Mouse (Mus musculus) heart, embryonic 13.5 days (tissue): ENCODE results near the gene Fyb2. TPM values are rescaled to one million over a fixed set of nuclear protein-coding genes. Genes with fewer than 3 reads are reported as not detected.
"Not testable (repeated sequence)": the region's sequence is repeated elsewhere in the genome, so short reads cannot be mapped to it uniquely, and the experiment has no call there.

Experiments
- ATAC-seq: fragments of 200-750 bp; cut with Nextera tagmentation; 2 replicates; pipeline ENCODE4 v1.8.0; 2017; ENCODE audit warnings: moderate TSS enrichment; ENCODE audit not compliant: insufficient number of reproducible peaks, low FRiP score, low TSS enrichment; ENCODE audit errors: extremely low read depth
- H3K27ac ChIP-seq: fragments of 300-500 bp; sonication (generic); replicated peaks from 2 replicates; pipeline ENCODE4 v1.5.1; 2015; ENCODE audit warnings: moderate library complexity, mild to moderate bottlenecking, inconsistent platforms
- H3K27me3 ChIP-seq: fragments of 300-500 bp; sonication (generic); replicated peaks from 2 replicates; pipeline ENCODE4 v1.6.1; 2015; ENCODE audit warnings: mild to moderate bottlenecking, inconsistent platforms
- H3K36me3 ChIP-seq: fragments of 300-500 bp; sonication (generic); 2 replicates; pipeline ENCODE4 v1.6.1; 2015; ENCODE audit warnings: mild to moderate bottlenecking, inconsistent platforms
- H3K4me1 ChIP-seq: fragments of 300-500 bp; sonication (generic); 2 replicates; pipeline ENCODE4 v1.6.1; 2015; ENCODE audit warnings: inconsistent platforms
- H3K4me2 ChIP-seq: fragments of 300-500 bp; sonication (generic); 2 replicates; pipeline ENCODE4 v1.6.1; 2015; ENCODE audit warnings: inconsistent platforms, mild to moderate bottlenecking, moderate library complexity
- H3K4me3 ChIP-seq: fragments of 300-500 bp; sonication (generic); 2 replicates; pipeline ENCODE4 v1.5.1; 2015; ENCODE audit warnings: moderate library complexity, mild to moderate bottlenecking, inconsistent platforms
- H3K9ac ChIP-seq: fragments of 300-500 bp; sonication (generic); 2 replicates; pipeline ENCODE4 v1.6.1; 2015; ENCODE audit warnings: inconsistent platforms, mild to moderate bottlenecking, moderate library complexity
- H3K9me3 ChIP-seq: fragments of 300-500 bp; sonication (generic); 2 replicates; pipeline ENCODE4 v1.6.1; 2016; ENCODE audit warnings: inconsistent platforms
- WGBS: fragments of 180-500 bp; shearing (Covaris S2); methylation state at CpG from one replicate; pipeline ENCODE4 v1.1.7; 2015; ENCODE audit warnings: mixed read lengths; 5-methylcytosine and 5-hydroxymethylcytosine counted together
- polyA plus RNA-seq: library from polyadenylated mRNA; unstranded; fragments of >200 nt; fragmentation: Nextera tagmentation; extraction: Ambion mirVana; gene quantifications from 2 replicates; pipeline ENCODE4 v1.2.1, GENCODE M21; 2015

Gene Fyb2
- polyA plus RNA-seq, 1 experiment from 2014 or later = 0.09 TPM

DNA sequence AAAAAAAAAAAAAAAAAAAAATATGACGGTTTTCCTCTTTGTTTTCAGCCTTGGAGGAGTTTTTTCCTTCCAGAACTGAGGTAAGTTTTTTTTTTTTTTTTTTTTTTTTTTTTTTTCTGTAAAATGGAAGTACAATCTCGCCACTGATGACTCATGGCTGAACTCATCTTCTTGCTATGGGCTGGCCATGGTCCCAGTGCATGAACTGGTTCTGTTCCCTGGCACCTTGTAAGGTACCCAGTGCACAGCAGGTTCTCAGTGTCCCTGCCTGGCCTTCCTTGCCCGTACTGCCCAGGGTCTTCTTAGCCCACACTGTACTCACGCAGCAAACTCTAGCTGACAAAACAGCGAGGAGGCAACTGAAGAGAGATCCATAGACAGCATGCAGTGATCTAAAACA is 74.8 kb downstream of the Fyb2 start:
- no peaks in the 10 kb centered on the region for H3K4me1 ChIP-seq
- no peaks in the 10 kb centered on the region for H3K27me3 ChIP-seq
- no peak for ATAC-seq
- H3K27ac ChIP-seq = no peak overlapping the region
- WGBS = 66% methylated on average over 5 of the region's 5 CpGs
- no peak overlapping the region for H3K9ac ChIP-seq
- H3K36me3 ChIP-seq = no peaks in the 10 kb centered on the region
- H3K4me2 ChIP-seq = no peak overlapping the region
- no peaks in the 10 kb centered on the region for H3K9me3 ChIP-seq
- H3K4me3 ChIP-seq = no peak overlapping the region

DNA sequence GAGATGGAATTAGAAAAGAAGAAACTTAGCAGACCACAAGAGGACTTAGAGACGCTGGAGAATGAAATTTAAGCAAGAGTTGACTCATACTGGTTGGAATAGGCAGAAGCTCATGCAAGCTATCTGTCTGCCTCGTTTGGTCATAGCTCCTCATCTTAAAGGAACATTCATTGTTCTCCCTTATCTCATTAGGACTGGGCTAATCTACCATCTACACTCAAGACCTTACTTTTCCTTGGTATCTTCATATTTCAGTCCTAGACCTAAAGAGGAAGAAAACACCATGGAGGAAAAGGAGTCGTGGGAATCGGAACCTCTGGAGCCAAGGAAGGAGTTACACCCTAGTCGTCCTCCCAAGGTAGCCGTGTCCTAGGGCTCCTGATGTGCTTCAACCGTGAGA is 75.5 kb downstream of the Fyb2 start:
- 78% methylated on average over 7 of the region's 7 CpGs for WGBS
- Histone ChIP-seq H3K9me3 (no peaks in the 10 kb centered on the region), H3K4me1 (no peaks in the 10 kb centered on the region), H3K27ac (no peak overlapping the region), H3K27me3 (no peaks in the 10 kb centered on the region), H3K36me3 (no peaks in the 10 kb centered on the region), H3K4me2 (no peak overlapping the region), H3K4me3 (no peak overlapping the region), H3K9ac (no peak overlapping the region)
- no peak for ATAC-seq

DNA sequence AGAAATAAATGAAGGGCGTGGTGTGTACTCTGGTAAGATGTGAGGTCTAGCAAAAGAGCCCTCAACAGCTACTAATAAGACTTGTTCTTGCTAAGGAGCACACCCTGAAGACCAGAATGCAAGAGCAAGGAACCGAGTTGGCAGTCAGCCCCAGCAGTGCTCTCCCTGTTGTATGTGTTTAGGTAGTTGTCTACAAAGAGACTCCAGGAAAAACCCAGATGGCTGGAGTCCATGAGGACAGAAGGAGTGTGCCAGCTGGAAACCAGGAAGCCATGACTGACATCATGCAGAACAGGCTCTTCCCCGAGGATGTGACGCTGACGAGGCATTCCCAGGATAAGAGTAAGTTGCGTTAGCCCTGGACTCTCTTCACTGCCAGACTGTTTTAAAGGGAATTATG is 76.8 kb downstream of the Fyb2 start:
- 75% methylated on average over 6 of the region's 6 CpGs for WGBS
- H3K4me1 ChIP-seq = no peaks in the 10 kb centered on the region
- H3K9ac ChIP-seq = no peak overlapping the region
- H3K36me3 ChIP-seq = no peaks in the 10 kb centered on the region
- ATAC-seq = no peak
- no peak overlapping the region for H3K4me3 ChIP-seq
- no peak overlapping the region for H3K27ac ChIP-seq
- no peaks in the 10 kb centered on the region for H3K27me3 ChIP-seq
- no peaks in the 10 kb centered on the region for H3K9me3 ChIP-seq
- no peak overlapping the region for H3K4me2 ChIP-seq

DNA sequence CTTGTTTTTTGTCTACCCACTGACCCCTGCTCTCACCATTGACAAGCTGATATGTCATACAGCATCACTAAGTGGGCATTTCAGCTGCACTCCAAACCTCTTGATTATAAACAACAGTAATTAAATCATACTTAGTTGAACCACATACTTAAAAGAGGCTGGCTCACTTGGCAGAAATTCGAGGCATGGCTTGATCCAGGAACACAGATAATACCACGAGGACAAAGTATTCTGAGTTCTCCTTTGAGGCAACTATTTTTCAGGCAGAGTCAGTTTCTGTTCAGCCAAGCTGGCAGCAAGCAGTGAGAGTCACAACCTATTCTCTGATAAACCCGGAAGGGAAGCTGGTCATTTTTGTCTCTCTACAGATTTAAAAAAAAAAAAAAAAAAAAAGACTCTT is 77.4 kb downstream of the Fyb2 start:
- Histone ChIP-seq H3K9ac (no peak overlapping the region), H3K36me3 (no peaks in the 10 kb centered on the region), H3K27me3 (no peaks in the 10 kb centered on the region), H3K4me2 (no peak overlapping the region), H3K9me3 (no peaks in the 10 kb centered on the region), H3K4me3 (no peak overlapping the region), H3K27ac (no peak overlapping the region), H3K4me1 (no peaks in the 10 kb centered on the region)
- WGBS = 69% methylated on average over 3 of the region's 3 CpGs
- ATAC-seq = no peak

- H3K27ac ChIP-seq = no peak overlapping the region
- no peaks in the 10 kb centered on the region for H3K27me3 ChIP-seq
- H3K9ac ChIP-seq = no peak overlapping the region
- 80% methylated on average over 3 of the region's 3 CpGs for WGBS
- H3K4me2 ChIP-seq = no peak overlapping the region
- no peak for ATAC-seq
- no peaks in the 10 kb centered on the region for H3K9me3 ChIP-seq
- no peak overlapping the region for H3K4me3 ChIP-seq
- no peaks in the 10 kb centered on the region for H3K4me1 ChIP-seq
- no peaks in the 10 kb centered on the region for H3K36me3 ChIP-seq
These were observed 79.0 kb downstream of the Fyb2 start for GRCm38 (mm10) chr4:104992271-104992670.

DNA sequence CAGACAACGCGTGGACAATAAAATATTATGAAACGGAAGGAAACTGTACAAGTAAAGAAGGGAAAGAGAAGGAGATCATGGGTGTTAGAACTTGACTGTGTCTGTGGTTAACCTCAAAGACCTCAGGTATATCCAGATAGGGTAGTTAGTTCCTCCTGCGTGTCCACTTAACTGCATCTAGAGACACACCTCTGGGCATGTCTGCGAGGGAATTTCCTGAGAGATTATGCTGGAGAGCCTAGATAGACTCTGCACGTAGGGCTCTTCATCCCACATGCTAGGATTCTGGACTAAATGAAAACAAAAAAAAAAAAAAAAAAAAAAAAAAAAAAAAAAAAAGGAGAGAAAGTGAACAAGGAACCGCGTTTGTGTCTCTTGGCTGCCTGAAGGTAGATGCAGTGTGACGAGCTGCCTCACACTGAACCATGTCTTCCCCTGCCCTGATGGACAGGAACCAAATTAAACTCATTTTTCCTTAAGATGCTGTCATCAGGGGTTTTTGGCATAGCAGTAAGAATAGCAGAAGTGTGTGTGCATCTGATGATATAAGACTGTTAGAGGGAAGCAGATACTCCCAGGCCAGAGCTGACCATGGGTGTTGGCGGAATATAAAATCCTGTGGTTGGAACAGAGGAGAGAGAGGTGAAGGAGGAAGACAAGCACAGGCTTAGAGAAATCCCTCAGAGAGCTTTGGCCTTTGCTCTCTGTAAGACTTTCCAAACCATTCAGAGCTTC is 80.1 kb downstream of the Fyb2 start:
- no peak for ATAC-seq
- Histone ChIP-seq H3K4me1 (no peaks in the 10 kb centered on the region), H3K9me3 (no peaks in the 10 kb centered on the region), H3K27ac (no peak overlapping the region), H3K27me3 (no peaks in the 10 kb centered on the region), H3K4me2 (no peak overlapping the region), H3K9ac (no peak overlapping the region), H3K4me3 (no peak overlapping the region), H3K36me3 (no peaks in the 10 kb centered on the region)
- WGBS = 78% methylated on average over 10 of the region's 10 CpGs

DNA sequence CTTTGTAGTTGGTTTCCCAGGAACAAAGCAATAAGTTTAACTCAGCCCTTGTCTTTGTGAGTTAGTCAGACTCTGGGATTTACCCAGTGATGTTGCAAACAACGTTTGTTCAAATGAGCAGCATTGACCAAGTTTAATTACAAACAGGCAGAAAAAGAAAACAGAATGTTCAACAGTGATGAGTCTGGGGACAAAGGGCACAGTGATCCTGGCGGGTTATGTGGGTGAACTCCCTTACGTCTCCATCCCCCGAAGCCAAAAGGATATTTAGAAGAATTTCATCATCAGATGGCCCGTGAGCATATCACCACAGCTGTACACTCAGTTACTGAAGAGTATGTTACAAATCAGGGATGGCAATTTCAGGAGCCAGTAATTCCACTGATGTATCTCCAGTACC is 86.4 kb downstream of the Fyb2 start:
- no peaks in the 10 kb centered on the region for H3K9me3 ChIP-seq
- no peak overlapping the region for H3K4me3 ChIP-seq
- no peak overlapping the region for H3K27ac ChIP-seq
- H3K9ac ChIP-seq = no peak overlapping the region
- H3K4me2 ChIP-seq = no peak overlapping the region
- H3K4me1 ChIP-seq = no peaks in the 10 kb centered on the region
- 75% methylated on average over 5 of the region's 5 CpGs for WGBS
- H3K27me3 ChIP-seq = no peaks in the 10 kb centered on the region
- ATAC-seq = no peak
- H3K36me3 ChIP-seq = no peaks in the 10 kb centered on the region

DNA sequence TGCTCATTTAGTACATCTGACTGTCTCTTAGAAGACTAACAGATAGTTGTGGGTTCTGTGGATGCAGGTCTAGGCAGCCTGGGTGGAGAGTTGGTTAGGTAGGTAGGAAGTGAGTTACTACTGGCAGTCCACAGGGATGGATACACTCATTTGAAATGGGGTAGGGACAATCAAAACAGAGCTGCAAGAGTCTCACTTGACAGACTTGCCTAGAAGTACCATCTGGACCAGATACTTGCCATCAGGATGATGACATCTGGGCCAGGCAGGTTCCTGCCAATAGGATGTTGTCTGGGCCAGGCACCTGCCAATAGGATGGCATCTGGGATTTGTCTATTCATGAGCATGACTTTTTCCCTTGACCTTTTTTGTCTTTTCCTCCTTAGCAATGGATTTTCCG is 88.5 kb downstream of the Fyb2 start:
- WGBS = 57% methylated on average over 1 of the region's 1 CpGs

DNA sequence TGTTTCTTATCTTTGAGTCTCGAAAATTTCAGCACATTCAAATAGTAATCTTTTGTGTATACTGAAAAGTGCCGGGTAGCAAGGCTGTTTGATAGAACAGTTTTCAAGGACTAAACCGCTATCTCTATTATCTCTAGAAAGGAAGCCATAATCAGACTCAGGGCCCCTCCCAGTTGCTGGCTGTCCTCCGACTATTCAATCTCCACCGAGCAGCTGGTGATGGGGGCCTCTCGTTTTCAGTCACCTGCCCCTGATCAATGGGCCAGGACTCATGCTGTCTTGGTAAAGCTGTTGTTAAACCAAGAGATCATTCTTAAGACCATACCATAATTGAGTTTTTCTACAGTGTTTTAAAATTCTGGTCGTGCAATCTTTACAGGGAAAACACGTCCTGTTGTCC is 90.9 kb downstream of the Fyb2 start:
- WGBS = 45% methylated on average over 8 of the region's 8 CpGs

More for the DNA sequence above, 88.5 kb downstream of the Fyb2 start:
- no peak overlapping the region for H3K4me3 ChIP-seq
- H3K27me3 ChIP-seq = no peaks in the 10 kb centered on the region
- no peak overlapping the region for H3K27ac ChIP-seq
- no peak for ATAC-seq
- H3K4me2 ChIP-seq = no peak overlapping the region
- no peaks in the 10 kb centered on the region for H3K9me3 ChIP-seq
- H3K9ac ChIP-seq = no peak overlapping the region
- no peaks in the 10 kb centered on the region for H3K4me1 ChIP-seq
- H3K36me3 ChIP-seq = no peaks in the 10 kb centered on the region

GRCm38 (mm10) chr4:105004649-105005048 is 91.4 kb downstream of the Fyb2 start:
- not testable (repeated sequence) for H3K4me2 ChIP-seq, H3K27ac ChIP-seq, H3K9ac ChIP-seq, H3K4me3 ChIP-seq, H3K27me3 ChIP-seq, H3K36me3 ChIP-seq, H3K9me3 ChIP-seq, H3K4me1 ChIP-seq, ATAC-seq
- WGBS = 80% methylated on average over 12 of the region's 12 CpGs

More for the DNA sequence above, 90.9 kb downstream of the Fyb2 start:
- Histone ChIP-seq H3K4me2 (no peak overlapping the region), H3K27ac (no peak overlapping the region), H3K9ac (no peak overlapping the region), H3K36me3 (no peaks in the 10 kb centered on the region), H3K4me1 (no peaks in the 10 kb centered on the region), H3K27me3 (no peaks in the 10 kb centered on the region), H3K9me3 (peaks cover 5% of the 10 kb centered on the region; the same call in 1 of the 2 replicates), H3K4me3 (no peak overlapping the region)
- no peak for ATAC-seq

DNA sequence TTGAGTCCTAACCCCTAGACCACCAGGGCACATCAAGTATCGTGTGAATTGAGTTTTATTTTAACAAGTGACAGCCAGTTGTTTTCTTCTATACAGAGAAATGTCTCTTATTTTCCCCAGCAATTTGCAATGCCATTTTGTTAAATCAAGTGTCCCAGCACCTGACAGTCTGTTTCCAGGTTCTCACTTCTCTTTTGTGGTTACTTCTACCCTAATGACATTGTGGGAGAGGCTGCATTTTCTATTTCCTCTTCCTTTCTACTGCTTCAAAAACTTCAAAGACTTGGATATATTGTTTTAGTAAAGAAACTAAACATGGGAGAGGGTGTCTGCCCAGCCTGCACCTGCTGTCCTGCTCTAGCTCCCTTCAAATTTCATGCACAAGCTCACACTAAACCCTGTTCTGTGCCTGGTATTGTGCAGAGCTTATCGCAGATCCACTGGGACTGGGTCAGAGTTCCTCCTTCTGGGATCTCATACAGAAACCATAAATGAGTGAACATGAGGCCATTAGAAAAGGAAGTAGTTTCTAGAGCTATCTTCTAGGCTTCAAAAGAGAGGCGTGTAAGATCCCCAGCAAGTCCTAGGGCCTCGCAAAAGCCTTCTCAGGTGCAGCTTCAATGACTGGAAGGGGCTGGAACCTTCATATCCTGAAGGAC is 94.2 kb downstream of the Fyb2 start:
- Histone ChIP-seq H3K27ac (no peak overlapping the region), H3K4me2 (no peak overlapping the region), H3K9me3 (peaks cover 5% of the 10 kb centered on the region; the same call in 1 of the 2 replicates), H3K36me3 (peaks cover 1% of the 10 kb centered on the region), H3K9ac (no peak overlapping the region), H3K4me1 (no peaks in the 10 kb centered on the region), H3K27me3 (no peaks in the 10 kb centered on the region), H3K4me3 (no peak overlapping the region)
- 75% methylated on average over 4 of the region's 4 CpGs for WGBS
- no peak for ATAC-seq

DNA sequence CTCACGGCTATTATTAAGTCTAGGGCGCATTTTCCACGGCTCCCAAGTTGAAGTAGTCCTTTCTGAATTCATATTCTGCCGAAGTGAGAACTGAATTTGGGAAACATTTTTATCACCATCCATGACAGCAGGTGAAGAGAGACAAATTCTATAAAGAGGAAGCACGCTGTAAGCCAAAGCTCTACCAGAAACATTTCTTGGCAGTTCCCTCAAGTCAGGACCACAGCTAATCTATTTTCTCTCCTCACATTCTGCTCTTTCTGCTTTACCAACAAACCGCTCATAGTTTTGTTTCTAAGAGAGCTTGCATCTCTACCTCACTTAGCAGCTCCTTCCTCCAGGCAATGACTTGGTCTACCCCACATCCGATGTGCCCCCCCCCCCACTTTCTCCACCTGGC is 100.5 kb downstream of the Fyb2 start:
- peaks cover 27% of the 10 kb centered on the region for H3K36me3 ChIP-seq
- H3K4me3 ChIP-seq = no peak overlapping the region
- H3K4me1 ChIP-seq = no peaks in the 10 kb centered on the region
- no peak overlapping the region for H3K9ac ChIP-seq
- ATAC-seq = no peak
- H3K27me3 ChIP-seq = no peaks in the 10 kb centered on the region
- no peak overlapping the region for H3K4me2 ChIP-seq
- H3K9me3 ChIP-seq = peaks cover 3% of the 10 kb centered on the region; the same call in 1 of the 2 replicates
- no peak overlapping the region for H3K27ac ChIP-seq
- WGBS = 83% methylated on average over 7 of the region's 7 CpGs
